Mouse (Mus musculus): ENCODE results near the gene Usp53.

GRCm38 (mm10) chr3:122986906-122987305 lies 2.6 kb upstream of the Usp53 start:
- TF ChIP-seq CTCF (IDR thresholded peaks at IDR 0.05; ENCODE audit: low read depth) (no peak), EP300 (IDR thresholded peaks at IDR 0.05; ENCODE audit: low read depth) (no peak)
